Mouse (Mus musculus) heart, embryonic 13.5 days (tissue): ENCODE measurements around the gene Cnot1. TPM values are rescaled to one million over a fixed set of nuclear protein-coding genes. Genes with fewer than 3 reads are reported as not detected.

Source experiments
- ATAC-seq: fragments of 200-750 bp; cut with Nextera tagmentation; 2 replicates; pipeline ENCODE4 v1.8.0; 2017; ENCODE audit warnings: moderate TSS enrichment; ENCODE audit not compliant: insufficient number of reproducible peaks, low FRiP score, low TSS enrichment; ENCODE audit errors: extremely low read depth
- H3K27ac ChIP-seq: fragments of 300-500 bp; sonication (generic); replicated peaks from 2 replicates; pipeline ENCODE4 v1.5.1; 2015; ENCODE audit warnings: moderate library complexity, mild to moderate bottlenecking, inconsistent platforms
- H3K27me3 ChIP-seq: fragments of 300-500 bp; sonication (generic); replicated peaks from 2 replicates; pipeline ENCODE4 v1.6.1; 2015; ENCODE audit warnings: mild to moderate bottlenecking, inconsistent platforms
- H3K36me3 ChIP-seq: fragments of 300-500 bp; sonication (generic); 2 replicates; pipeline ENCODE4 v1.6.1; 2015; ENCODE audit warnings: mild to moderate bottlenecking, inconsistent platforms
- H3K4me1 ChIP-seq: fragments of 300-500 bp; sonication (generic); 2 replicates; pipeline ENCODE4 v1.6.1; 2015; ENCODE audit warnings: inconsistent platforms
- H3K4me2 ChIP-seq: fragments of 300-500 bp; sonication (generic); 2 replicates; pipeline ENCODE4 v1.6.1; 2015; ENCODE audit warnings: inconsistent platforms, mild to moderate bottlenecking, moderate library complexity
- H3K4me3 ChIP-seq: fragments of 300-500 bp; sonication (generic); 2 replicates; pipeline ENCODE4 v1.5.1; 2015; ENCODE audit warnings: moderate library complexity, mild to moderate bottlenecking, inconsistent platforms
- H3K9ac ChIP-seq: fragments of 300-500 bp; sonication (generic); 2 replicates; pipeline ENCODE4 v1.6.1; 2015; ENCODE audit warnings: inconsistent platforms, mild to moderate bottlenecking, moderate library complexity
- H3K9me3 ChIP-seq: fragments of 300-500 bp; sonication (generic); 2 replicates; pipeline ENCODE4 v1.6.1; 2016; ENCODE audit warnings: inconsistent platforms
- WGBS: fragments of 180-500 bp; shearing (Covaris S2); methylation state at CpG from one replicate; pipeline ENCODE4 v1.1.7; 2015; ENCODE audit warnings: mixed read lengths; 5-methylcytosine and 5-hydroxymethylcytosine counted together
- polyA plus RNA-seq: library from polyadenylated mRNA; unstranded; fragments of >200 nt; fragmentation: Nextera tagmentation; extraction: Ambion mirVana; gene quantifications from 2 replicates; pipeline ENCODE4 v1.2.1, GENCODE M21; 2015

Cnot1 gene
- polyA plus RNA-seq, 1 experiment from 2014 or later: 47.4 TPM

DNA sequence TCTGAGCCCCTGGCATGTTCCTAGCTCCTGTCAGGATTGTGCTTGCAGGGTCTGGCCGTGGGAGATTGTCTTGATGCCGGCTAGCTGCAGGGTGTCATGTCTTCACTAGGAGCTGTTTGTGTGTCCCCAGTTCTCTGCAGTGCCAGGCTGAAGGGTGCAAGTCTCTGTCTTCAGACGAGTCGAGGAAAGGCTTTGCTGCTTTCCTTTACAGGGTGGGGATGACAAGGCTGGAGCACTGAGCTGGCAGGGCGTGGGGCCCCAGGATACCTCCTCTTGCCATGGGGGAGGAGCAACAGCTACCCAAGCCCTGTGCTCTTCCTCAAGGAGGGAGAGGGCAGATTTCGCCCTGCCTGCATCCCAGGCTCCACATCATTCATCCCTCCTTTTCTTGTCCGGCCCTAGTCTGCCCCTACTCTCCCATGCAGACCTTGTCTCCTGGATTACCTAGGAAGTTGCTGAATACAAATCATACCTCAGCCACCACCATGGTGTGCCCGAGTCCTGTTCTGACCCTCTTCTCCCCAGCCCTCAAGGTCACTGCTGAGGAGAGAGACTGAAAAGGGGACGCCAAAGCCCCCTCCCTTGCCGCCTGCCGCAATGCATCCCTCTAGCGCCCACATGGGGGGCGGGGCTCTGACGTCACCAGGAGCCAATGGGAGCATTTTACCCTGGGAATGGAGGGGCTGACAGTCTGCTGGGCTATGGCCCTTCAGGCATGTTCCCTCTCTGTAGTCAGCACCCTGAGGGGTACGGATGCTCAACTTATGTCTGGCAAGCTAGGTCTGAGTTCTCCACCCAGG lies 103.6 kb downstream of the Cnot1 start:
- Histone ChIP-seq H3K4me3 (peak overlapping the region; percentile 84), H3K27ac (peak overlapping the region; percentile 90), H3K9ac (peak overlapping the region; percentile 94), H3K27me3 (peaks cover 28% of the 10 kb centered on the region), H3K4me2 (peak overlapping the region; percentile 90), H3K9me3 (no peaks in the 10 kb centered on the region), H3K36me3 (peaks cover 38% of the 10 kb centered on the region), H3K4me1 (peaks cover 33% of the 10 kb centered on the region)
- WGBS: 2% methylated on average over 15 of the region's 15 CpGs
- peak; percentile 37; the same call in 1 of the 2 replicates for ATAC-seq

DNA sequence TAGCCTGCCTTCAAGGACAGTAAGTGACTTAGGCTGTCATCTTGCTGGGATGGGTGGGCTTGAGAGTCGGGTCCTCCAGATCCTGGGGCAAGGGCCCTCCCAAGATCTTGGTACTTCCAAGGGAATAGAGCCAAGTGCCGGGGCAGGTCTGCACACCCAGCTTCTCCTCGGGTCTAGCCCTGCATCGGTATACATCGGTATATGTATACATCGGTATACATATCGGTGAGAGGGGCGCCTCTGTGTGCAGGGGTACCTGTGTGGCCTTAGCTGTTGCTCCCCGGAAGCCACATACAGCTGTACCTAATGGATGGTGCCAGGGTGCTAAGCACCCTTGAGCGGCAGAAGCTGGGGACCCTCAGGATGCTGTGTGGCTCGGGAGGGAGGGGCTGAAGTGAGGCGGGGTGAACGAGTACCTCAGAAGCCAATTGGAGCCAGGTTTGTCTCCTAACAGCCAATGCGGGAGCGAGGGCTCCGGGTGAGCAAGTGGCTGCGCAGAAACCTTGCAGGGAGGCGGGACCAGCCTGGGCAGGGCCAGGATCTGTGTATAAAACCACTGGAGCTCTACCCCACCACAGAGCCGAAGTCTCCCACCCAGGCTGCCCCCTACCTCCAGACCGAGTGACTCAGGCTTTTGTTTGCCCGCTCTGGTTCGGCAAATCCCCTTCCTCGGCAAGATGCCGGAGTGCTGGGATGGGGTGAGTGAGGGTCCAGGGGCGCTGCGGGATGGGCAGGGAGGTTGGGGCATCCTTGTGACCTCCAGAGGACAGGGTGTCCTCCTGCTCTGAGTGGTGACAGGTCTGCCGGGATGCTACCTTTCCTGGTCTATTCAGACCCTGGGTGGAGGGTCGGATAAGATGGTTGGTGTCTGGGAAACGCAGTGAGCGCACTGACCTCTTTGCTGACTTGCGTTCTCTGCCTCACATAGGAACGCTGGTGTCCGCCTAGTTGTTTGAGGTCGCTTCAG lies 104.5 kb downstream of the Cnot1 start:
- Histone ChIP-seq H3K4me2 (peak overlapping the region; percentile 90), H3K4me1 (peaks cover 33% of the 10 kb centered on the region), H3K9me3 (no peaks in the 10 kb centered on the region), H3K36me3 (peaks cover 29% of the 10 kb centered on the region), H3K4me3 (peak overlapping the region; percentile 84), H3K27me3 (peaks cover 35% of the 10 kb centered on the region), H3K27ac (peak overlapping the region; percentile 90), H3K9ac (peak overlapping the region; percentile 94)
- ATAC-seq: peak; percentile 83
- WGBS: 3% methylated on average over 34 of the region's 34 CpGs

DNA sequence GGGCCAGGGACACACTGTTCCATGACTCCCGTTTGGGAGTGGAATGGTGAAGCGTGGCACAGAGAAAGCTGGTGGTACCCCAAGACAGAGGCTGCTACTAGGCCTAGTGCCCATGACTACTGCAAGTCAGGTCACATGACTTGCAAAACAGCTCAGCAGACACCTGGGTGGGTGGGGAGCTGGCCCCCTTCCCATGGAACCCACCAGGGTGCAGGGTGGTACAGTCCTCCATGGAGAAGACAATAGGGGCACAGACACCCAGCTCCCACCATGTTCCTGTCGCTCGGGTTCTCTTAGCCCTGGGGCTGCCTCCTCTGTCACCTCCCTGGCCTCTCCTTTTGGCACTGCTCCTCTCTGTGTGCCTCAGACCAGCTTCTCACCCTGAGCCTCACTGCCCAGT lies 105.5 kb downstream of the Cnot1 start:
- WGBS: 74% methylated on average over 4 of the region's 4 CpGs
- Histone ChIP-seq H3K36me3 (peaks cover 20% of the 10 kb centered on the region), H3K27ac (no peak overlapping the region), H3K4me1 (peaks cover 36% of the 10 kb centered on the region), H3K4me3 (no peak overlapping the region), H3K9me3 (no peaks in the 10 kb centered on the region), H3K4me2 (no peak overlapping the region), H3K9ac (peak overlapping the region; percentile 80; the same call in 1 of the 2 replicates), H3K27me3 (peaks cover 41% of the 10 kb centered on the region)
- no peak for ATAC-seq

- WGBS: 67% methylated on average over 9 of the region's 9 CpGs
Observed at GRCm38 (mm10) chr8:95700282-95700681, 107.0 kb downstream of the Cnot1 start.

GRCm38 (mm10) chr8:95698179-95698578 lies 109.1 kb downstream of the Cnot1 start:
- Histone ChIP-seq H3K27me3 (peaks cover 66% of the 10 kb centered on the region), H3K9ac (no peak overlapping the region), H3K9me3 (no peaks in the 10 kb centered on the region), H3K27ac (no peak overlapping the region), H3K4me3 (no peak overlapping the region), H3K4me1 (peaks cover 26% of the 10 kb centered on the region), H3K4me2 (no peak overlapping the region), H3K36me3 (no peaks in the 10 kb centered on the region)
- ATAC-seq: no peak
- 21% methylated on average over 6 of the region's 6 CpGs for WGBS

More at GRCm38 (mm10) chr8:95700282-95700681, 107.0 kb downstream of the Cnot1 start:
- H3K4me3 ChIP-seq: no peak overlapping the region
- H3K9ac ChIP-seq: no peak overlapping the region
- peaks cover 4% of the 10 kb centered on the region; the same call in 1 of the 2 replicates for H3K36me3 ChIP-seq
- ATAC-seq: no peak
- H3K4me2 ChIP-seq: no peak overlapping the region
- no peaks in the 10 kb centered on the region for H3K9me3 ChIP-seq
- H3K27me3 ChIP-seq: peaks cover 49% of the 10 kb centered on the region
- H3K27ac ChIP-seq: no peak overlapping the region
- peaks cover 35% of the 10 kb centered on the region for H3K4me1 ChIP-seq

GRCm38 (mm10) chr8:95697128-95697527 lies 110.1 kb downstream of the Cnot1 start:
- no peaks in the 10 kb centered on the region for H3K36me3 ChIP-seq
- peaks cover 22% of the 10 kb centered on the region for H3K4me1 ChIP-seq
- 0 out of 2 replicates have a peak overlapping the region, but pooled peaks have one; percentile 2 for H3K4me3 ChIP-seq
- under 1% methylated on average over 11 of the region's 11 CpGs for WGBS
- H3K9me3 ChIP-seq: no peaks in the 10 kb centered on the region
- H3K27ac ChIP-seq: no peak overlapping the region
- ATAC-seq: no peak
- peaks cover 66% of the 10 kb centered on the region for H3K27me3 ChIP-seq
- H3K9ac ChIP-seq: peak overlapping the region; percentile 69
- peak overlapping the region; percentile 42 for H3K4me2 ChIP-seq

- no peaks in the 10 kb centered on the region for H3K36me3 ChIP-seq
- H3K9me3 ChIP-seq: no peaks in the 10 kb centered on the region
- ATAC-seq: no peak
- peaks cover 20% of the 10 kb centered on the region for H3K4me1 ChIP-seq
- H3K27me3 ChIP-seq: peaks cover 62% of the 10 kb centered on the region
- H3K27ac ChIP-seq: no peak overlapping the region
- H3K4me2 ChIP-seq: peak overlapping the region; percentile 42
- 0 out of 2 replicates have a peak overlapping the region, but pooled peaks have one; percentile 2 for H3K4me3 ChIP-seq
- H3K9ac ChIP-seq: peak overlapping the region; percentile 69
- 66% methylated on average over 8 of the region's 8 CpGs for WGBS
Observed at GRCm38 (mm10) chr8:95696661-95697060, 110.6 kb downstream of the Cnot1 start.

DNA sequence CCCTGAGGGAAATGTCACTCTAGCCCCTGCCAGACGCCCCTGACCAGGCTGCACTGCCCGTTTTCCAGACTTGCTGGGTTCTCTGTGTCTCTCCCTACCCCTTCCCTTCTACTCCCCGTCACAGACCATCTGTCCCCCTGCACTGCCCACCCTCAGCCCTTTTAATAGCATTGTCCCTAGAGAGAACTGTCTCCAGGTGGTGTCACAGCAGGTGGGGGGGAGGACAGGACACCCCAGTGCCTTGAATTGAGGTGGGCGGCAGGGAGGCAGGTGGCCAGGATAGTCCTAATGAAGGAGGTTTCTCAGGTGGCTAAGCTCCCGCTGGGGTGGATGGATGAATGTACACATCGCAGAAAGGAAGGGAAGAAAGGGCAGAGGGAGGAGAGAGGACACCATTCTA lies 112.6 kb downstream of the Cnot1 start:
- Histone ChIP-seq H3K9ac (peak overlapping the region; percentile 55), H3K27ac (no peak overlapping the region), H3K9me3 (no peaks in the 10 kb centered on the region)

GRCm38 (mm10) chr8:95690929-95691541 lies 116.2 kb downstream of the Cnot1 start:
- Histone ChIP-seq H3K9me3 (no peaks in the 10 kb centered on the region), H3K27ac (peak overlapping the region; percentile 95), H3K4me3 (no peak overlapping the region), H3K4me1 (peaks cover 54% of the 10 kb centered on the region), H3K4me2 (peak overlapping the region; percentile 25; the same call in 1 of the 2 replicates), H3K36me3 (no peaks in the 10 kb centered on the region), H3K27me3 (peaks cover 23% of the 10 kb centered on the region), H3K9ac (peak overlapping the region; percentile 56)
- ATAC-seq: no peak
- 40% methylated on average over 13 of the region's 13 CpGs for WGBS

More for the DNA sequence above, 112.6 kb downstream of the Cnot1 start:
- Histone ChIP-seq H3K4me1 (peaks cover 39% of the 10 kb centered on the region), H3K4me2 (no peak overlapping the region), H3K4me3 (no peak overlapping the region), H3K27me3 (peaks cover 47% of the 10 kb centered on the region), H3K36me3 (no peaks in the 10 kb centered on the region)
- ATAC-seq: no peak
- WGBS: 25% methylated on average over 6 of the region's 6 CpGs

DNA sequence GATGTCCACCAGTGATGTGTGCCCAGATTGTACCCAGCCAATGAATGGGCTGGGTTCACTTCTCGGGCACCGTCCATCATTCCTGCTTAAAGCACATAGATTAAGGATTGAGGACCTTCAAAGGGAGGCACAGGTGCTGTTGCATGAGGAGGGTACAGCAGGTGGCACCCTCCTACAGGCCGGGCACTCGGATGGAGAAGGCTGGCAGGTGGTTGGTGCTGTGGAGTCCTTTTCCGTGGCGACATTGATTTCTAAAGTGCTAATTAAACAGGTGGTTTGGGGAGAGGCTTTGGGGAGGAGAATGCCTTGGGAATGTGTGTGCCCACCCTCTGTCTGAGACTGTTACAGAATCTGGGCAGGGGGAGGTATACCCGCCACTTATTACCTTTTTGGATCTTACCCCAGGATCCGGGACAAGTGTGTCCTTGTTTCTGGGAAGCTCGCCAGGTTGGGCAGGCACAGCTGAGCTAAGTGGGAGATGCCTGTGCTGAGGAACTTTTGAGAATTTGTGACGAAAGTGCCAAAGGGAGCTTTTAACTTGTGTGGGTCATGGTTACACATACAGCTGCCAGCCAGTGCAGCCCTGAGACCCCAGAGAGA lies 119.1 kb downstream of the Cnot1 start:
- Histone ChIP-seq H3K27me3 (no peaks in the 10 kb centered on the region), H3K9me3 (no peaks in the 10 kb centered on the region), H3K4me2 (no peak overlapping the region), H3K9ac (no peak overlapping the region; the same call in 1 of the 2 replicates), H3K36me3 (no peaks in the 10 kb centered on the region), H3K4me1 (peaks cover 57% of the 10 kb centered on the region), H3K4me3 (no peak overlapping the region), H3K27ac (peak overlapping the region; percentile 95)
- ATAC-seq: no peak
- 58% methylated on average over 10 of the region's 10 CpGs for WGBS
